Mouse (Mus musculus): ENCODE measurements around the gene Spink2. TPM values are rescaled to one million over a fixed set of nuclear protein-coding genes. Genes with fewer than 3 reads are reported as not detected.
"Not testable (repeated sequence)": the region's sequence is repeated elsewhere in the genome, so short reads cannot be mapped to it uniquely, and the experiment has no call there.

Spink2 gene
- polyA plus RNA-seq, 1 experiment: not detected

DNA sequence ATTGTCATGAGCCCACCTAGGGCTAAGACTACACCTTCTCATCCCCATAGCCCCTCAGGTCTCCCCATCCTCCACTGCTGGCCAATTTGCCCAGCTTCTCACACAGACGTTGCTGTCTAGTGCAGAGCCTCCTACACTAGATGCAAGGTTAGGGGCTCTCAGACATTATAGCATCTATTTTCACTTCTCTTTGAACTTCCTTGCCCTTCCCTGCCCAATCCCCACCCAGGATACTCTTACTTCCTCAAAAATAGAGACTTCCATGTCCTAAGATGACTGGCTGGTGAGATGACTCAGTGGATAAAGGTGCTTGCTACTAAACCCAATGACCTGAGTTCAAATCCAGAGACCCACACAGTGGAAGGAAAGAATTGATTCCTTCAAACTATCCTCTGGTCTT, 19.6 kb downstream of the Spink2 start:
- 41% methylated on average over 1 of the region's 1 CpGs for WGBS
- TF ChIP-seq CTCF (IDR thresholded peaks at IDR 0.05; ENCODE audit: control insufficient read depth, insufficient read depth, low read length) (no peak), POLR2A (IDR thresholded peaks at IDR 0.05; ENCODE audit: borderline replicate concordance, control insufficient read depth, low read depth, low read length) (no peak)

DNA sequence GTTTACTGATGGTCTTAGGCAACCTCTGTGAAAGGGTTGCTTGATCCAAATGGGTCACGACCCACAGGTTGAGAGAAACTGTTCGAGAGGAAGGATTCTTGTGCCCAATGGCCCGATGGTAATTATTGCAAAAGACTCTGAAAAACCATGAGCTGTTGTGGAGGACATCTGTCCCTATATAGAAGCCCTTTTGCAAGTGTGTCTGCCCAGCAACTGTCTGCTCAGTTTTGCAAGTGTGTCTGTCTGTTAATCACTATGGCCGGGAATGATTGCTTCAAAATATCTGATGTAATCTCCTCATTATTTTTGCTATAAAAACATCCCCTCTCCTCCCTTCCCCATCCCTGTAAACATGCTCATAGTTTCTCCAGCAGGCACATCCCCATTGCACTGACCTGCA, 20.2 kb downstream of the Spink2 start:
- 35% methylated on average over 4 of the region's 4 CpGs for WGBS

More for the DNA sequence above, 19.6 kb downstream of the Spink2 start:
- H3K4me3 ChIP-seq (replicated peaks; ENCODE audit: control insufficient read depth, low read depth, low read length): no peak overlapping the region
- peaks cover 4% of the 10 kb centered on the region for H3K4me1 ChIP-seq (ENCODE audit: control insufficient read depth, insufficient read depth, low read length)
- peak overlapping the region; percentile 52 for H3K27ac ChIP-seq (ENCODE audit: control insufficient read depth, insufficient read depth, low read depth, low read length, poor library complexity)

DNA sequence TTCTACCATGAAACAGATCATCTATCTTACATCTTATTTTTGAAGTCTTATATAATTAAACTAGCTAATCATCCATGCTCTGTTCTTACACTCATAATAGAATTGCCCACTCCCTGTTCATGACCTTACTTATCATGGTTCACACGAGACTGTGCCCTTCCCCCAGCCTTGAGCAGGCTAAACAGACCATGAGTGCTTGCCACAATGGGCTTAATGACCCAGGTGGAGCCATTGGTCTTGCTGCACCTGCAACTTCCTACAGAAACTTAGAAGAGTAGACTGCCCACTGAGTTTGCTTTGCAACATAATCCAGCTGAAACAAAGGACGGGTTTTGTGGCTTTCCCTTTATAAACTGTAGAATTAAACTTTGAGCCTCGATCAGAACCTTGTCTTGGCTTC, 22.5 kb downstream of the Spink2 start:
- peaks cover 4% of the 10 kb centered on the region for H3K4me1 ChIP-seq (ENCODE audit: control insufficient read depth, insufficient read depth, low read length)
- WGBS: 70% methylated on average over 3 of the region's 3 CpGs
- no peak overlapping the region for H3K27ac ChIP-seq (ENCODE audit: control insufficient read depth, insufficient read depth, low read depth, low read length, poor library complexity)
- TF ChIP-seq CTCF (IDR thresholded peaks at IDR 0.05; ENCODE audit: control insufficient read depth, insufficient read depth, low read length): no peak
- no peak for TF ChIP-seq POLR2A (IDR thresholded peaks at IDR 0.05; ENCODE audit: borderline replicate concordance, control insufficient read depth, low read depth, low read length)
- no peak overlapping the region for H3K4me3 ChIP-seq (replicated peaks; ENCODE audit: control insufficient read depth, low read depth, low read length)

More for the DNA sequence above, 20.2 kb downstream of the Spink2 start:
- no peak for TF ChIP-seq CTCF (IDR thresholded peaks at IDR 0.05; ENCODE audit: control insufficient read depth, insufficient read depth, low read length)
- TF ChIP-seq POLR2A (IDR thresholded peaks at IDR 0.05; ENCODE audit: borderline replicate concordance, control insufficient read depth, low read depth, low read length): no peak
- no peak overlapping the region for H3K4me3 ChIP-seq (replicated peaks; ENCODE audit: control insufficient read depth, low read depth, low read length)
- H3K4me1 ChIP-seq (ENCODE audit: control insufficient read depth, insufficient read depth, low read length): peaks cover 4% of the 10 kb centered on the region
- peak overlapping the region; percentile 52; the same call in 1 of the 2 replicates for H3K27ac ChIP-seq (ENCODE audit: control insufficient read depth, insufficient read depth, low read depth, low read length, poor library complexity)

DNA sequence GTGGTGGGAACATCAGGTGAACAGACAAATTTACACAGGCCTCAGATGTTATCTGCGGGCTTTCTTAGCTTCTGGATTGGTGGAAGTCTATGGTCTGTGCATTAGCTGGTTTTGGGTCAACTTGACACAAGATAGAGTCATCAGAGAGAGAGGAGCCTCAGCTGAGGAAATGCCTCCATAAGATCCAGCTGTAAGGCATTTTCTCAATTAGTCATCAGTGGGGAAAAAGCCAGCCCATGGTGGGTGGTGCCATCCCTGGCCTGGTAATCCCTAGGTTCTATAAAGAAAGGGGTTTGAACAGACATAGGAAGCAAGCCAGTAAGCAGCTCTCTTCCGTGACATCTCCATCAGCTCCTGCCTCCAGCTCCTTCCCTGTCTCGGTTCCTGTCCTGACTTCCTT, 25.9 kb downstream of the Spink2 start:
- no peak overlapping the region for H3K4me3 ChIP-seq (replicated peaks; ENCODE audit: control insufficient read depth, low read depth, low read length)

DNA sequence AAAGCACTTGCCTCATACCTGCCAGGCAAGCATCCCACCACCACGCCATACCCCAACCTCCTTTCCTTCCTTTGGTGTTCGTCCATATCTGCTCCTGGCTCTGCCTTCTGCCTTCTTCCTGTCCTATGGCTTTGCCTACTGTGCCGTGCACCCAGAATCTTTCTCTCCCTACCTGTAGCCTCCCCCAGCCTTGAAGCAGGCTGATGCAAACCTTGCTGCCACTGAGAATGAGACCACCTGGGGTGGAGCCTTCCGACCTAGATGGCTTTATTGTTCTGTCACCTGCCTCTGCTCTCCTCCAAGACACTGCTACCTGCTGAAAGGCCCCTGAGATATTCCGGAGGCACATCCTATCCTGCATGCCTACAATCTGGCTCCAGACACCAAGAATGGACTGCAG, 27.4 kb downstream of the Spink2 start:
- 76% methylated on average over 5 of the region's 5 CpGs for WGBS
- not testable (repeated sequence) for H3K27ac ChIP-seq (ENCODE audit: control insufficient read depth, insufficient read depth, low read depth, low read length, poor library complexity); H3K4me3 ChIP-seq (replicated peaks; ENCODE audit: control insufficient read depth, low read depth, low read length); H3K4me1 ChIP-seq (ENCODE audit: control insufficient read depth, insufficient read depth, low read length)

More for the DNA sequence above, 25.9 kb downstream of the Spink2 start:
- WGBS: 72% methylated on average over 3 of the region's 3 CpGs
- TF ChIP-seq CTCF (IDR thresholded peaks at IDR 0.05; ENCODE audit: control insufficient read depth, insufficient read depth, low read length) (no peak), POLR2A (IDR thresholded peaks at IDR 0.05; ENCODE audit: borderline replicate concordance, control insufficient read depth, low read depth, low read length) (no peak)
- Histone ChIP-seq H3K27ac (ENCODE audit: control insufficient read depth, insufficient read depth, low read depth, low read length, poor library complexity) (no peak overlapping the region), H3K4me1 (ENCODE audit: control insufficient read depth, insufficient read depth, low read length) (no peaks in the 10 kb centered on the region; the same call in 1 of the 2 replicates)

DNA sequence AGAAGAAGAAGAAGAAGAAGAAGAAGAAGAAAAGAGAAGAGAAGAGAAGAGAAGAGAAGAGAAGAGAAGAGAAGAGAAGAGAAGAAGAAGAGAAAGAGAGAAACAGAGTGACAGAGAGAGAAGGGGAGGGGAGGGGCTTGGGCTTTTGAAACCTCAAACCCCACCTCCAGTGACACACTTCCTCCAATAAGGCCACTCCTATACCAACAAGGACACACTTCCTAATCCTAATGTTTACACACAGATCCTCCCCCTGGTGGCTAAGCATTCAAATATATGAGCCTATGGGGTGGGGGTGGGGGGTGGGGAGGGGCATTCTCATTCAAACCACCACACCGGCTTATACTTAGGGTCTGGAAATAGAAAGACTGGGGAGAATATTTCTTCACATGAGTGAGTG, 27.9 kb downstream of the Spink2 start:
- TF ChIP-seq POLR2A (IDR thresholded peaks at IDR 0.05; ENCODE audit: borderline replicate concordance, control insufficient read depth, low read depth, low read length) (no peak), CTCF (IDR thresholded peaks at IDR 0.05; ENCODE audit: control insufficient read depth, insufficient read depth, low read length) (no peak)
- Histone ChIP-seq H3K27ac (ENCODE audit: control insufficient read depth, insufficient read depth, low read depth, low read length, poor library complexity) (no peak overlapping the region), H3K4me1 (ENCODE audit: control insufficient read depth, insufficient read depth, low read length) (no peaks in the 10 kb centered on the region; the same call in 1 of the 2 replicates), H3K4me3 (replicated peaks; ENCODE audit: control insufficient read depth, low read depth, low read length) (no peak overlapping the region)
- WGBS: 45% methylated on average over 1 of the region's 1 CpGs

DNA sequence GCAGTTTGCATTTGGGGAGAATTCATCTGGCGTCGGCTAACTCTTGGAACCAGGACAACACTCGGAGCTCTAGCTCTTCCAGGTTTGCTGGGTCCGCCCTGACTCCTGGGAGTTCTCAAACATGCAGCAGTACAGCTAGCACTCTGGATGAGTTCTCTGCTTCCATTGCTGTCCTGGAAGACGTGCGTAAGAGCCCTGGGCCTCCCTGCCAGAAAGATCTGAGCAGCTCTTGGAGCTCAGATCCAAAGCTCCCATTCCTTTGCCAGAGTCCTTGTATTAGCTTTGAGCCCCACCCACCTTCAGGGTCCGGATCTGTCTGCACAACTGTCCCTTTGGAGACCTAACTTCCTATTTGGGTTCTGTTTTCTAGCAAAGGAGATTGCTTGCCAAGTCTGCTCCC, 29.8 kb downstream of the Spink2 start:
- H3K27ac ChIP-seq (ENCODE audit: control insufficient read depth, insufficient read depth, low read depth, low read length, poor library complexity): no peak overlapping the region
- TF ChIP-seq POLR2A (IDR thresholded peaks at IDR 0.05; ENCODE audit: borderline replicate concordance, control insufficient read depth, low read depth, low read length) (no peak), CTCF (IDR thresholded peaks at IDR 0.05; ENCODE audit: control insufficient read depth, insufficient read depth, low read length) (no peak)
- H3K4me1 ChIP-seq (ENCODE audit: control insufficient read depth, insufficient read depth, low read length): no peaks in the 10 kb centered on the region; the same call in 1 of the 2 replicates
- 69% methylated on average over 7 of the region's 7 CpGs for WGBS
- H3K4me3 ChIP-seq (replicated peaks; ENCODE audit: control insufficient read depth, low read depth, low read length): no peak overlapping the region

DNA sequence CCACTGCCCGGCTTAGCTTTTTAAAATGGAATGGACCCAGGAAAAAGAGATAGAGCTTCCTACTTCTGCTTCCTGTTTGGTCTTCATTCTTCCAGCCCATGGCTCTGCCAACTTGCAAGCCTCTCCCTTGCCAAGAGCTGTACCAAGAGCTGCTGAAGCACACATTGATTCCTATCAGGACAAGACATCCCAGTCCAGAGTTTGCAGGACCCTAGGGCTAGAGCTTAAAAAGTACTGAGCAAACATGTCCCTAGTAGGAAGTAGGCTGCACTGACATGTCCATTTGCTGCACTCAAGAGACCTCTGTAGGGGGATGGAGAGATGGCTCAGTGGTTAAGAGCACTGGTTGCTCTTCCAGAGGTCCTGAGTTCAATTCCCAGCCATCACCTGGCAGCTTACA, 32.3 kb downstream of the Spink2 start:
- TF ChIP-seq POLR2A (IDR thresholded peaks at IDR 0.05; ENCODE audit: borderline replicate concordance, control insufficient read depth, low read depth, low read length): no peak
- TF ChIP-seq CTCF (IDR thresholded peaks at IDR 0.05; ENCODE audit: control insufficient read depth, insufficient read depth, low read length): no peak
- H3K4me1 ChIP-seq (ENCODE audit: control insufficient read depth, insufficient read depth, low read length): no peaks in the 10 kb centered on the region; the same call in 1 of the 2 replicates
- no peak overlapping the region for H3K27ac ChIP-seq (ENCODE audit: control insufficient read depth, insufficient read depth, low read depth, low read length, poor library complexity)
- H3K4me3 ChIP-seq (replicated peaks; ENCODE audit: control insufficient read depth, low read depth, low read length): no peak overlapping the region
- 58% methylated on average over 1 of the region's 1 CpGs for WGBS

DNA sequence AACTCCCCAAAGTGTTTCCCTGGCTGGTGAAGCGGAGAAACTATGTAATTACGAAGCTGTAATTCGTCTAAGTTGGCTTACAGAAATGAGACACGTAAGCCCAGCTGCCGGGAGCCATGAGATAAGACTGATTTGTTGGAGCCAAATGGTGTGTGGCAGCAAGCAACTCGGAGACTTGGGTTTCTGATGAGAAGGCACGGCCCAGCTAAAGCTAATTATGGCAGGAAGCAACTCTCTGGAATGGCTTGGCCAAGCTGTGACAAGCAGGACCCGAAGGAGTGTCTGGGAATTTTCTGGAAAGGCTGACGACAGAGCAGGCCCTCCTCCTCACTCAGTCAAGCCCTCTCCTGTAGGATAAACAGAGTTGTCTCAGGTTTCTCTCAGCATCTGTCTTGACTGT, 33.3 kb downstream of the Spink2 start:
- 80% methylated on average over 9 of the region's 9 CpGs for whole genome bisulfite sequencing
- H3K27ac ChIP-seq (ENCODE audit: control insufficient read depth, insufficient read depth, low read depth, low read length, poor library complexity): no peak overlapping the region
- TF ChIP-seq CTCF (IDR thresholded peaks at IDR 0.05; ENCODE audit: control insufficient read depth, insufficient read depth, low read length) (no peak), POLR2A (IDR thresholded peaks at IDR 0.05; ENCODE audit: borderline replicate concordance, control insufficient read depth, low read depth, low read length) (no peak)
- no peaks in the 10 kb centered on the region for H3K4me1 ChIP-seq (ENCODE audit: control insufficient read depth, insufficient read depth, low read length)
- H3K4me3 ChIP-seq (replicated peaks; ENCODE audit: control insufficient read depth, low read depth, low read length): no peak overlapping the region
